In genomic region chr11:103346657-103347056, GRCm38 (mm10) we compare ENCODE assay signal across 7 mouse cellular contexts. TPM values are rescaled to one million over a fixed set of nuclear protein-coding genes. Genes with fewer than 3 reads are reported as not detected.
DNase-seq lines count a peak whose midpoint lies in the region; ATAC-seq and TF ChIP-seq lines count a peak whose summit lies in the region.

No protein-coding gene starts in this region.

- H3K36me3 ChIP-seq in intestine, postnatal 0 days (ENCODE audit: control insufficient read depth, insufficient read depth) = peaks cover 18% of the 10 kb centered on the region

- H3K27ac ChIP-seq in intestine, postnatal 0 days (ENCODE audit: low read depth, low read length) = peak overlapping the region; percentile 92

- WGBS in intestine, postnatal 0 days = 30% methylated on average over 5 of the region's 5 CpGs

- no peaks in the 10 kb centered on the region for H3K27me3 ChIP-seq in intestine, postnatal 0 days (replicated peaks; ENCODE audit: control insufficient read depth, insufficient read depth, low read length)

- H3K4me1 ChIP-seq in intestine, postnatal 0 days (replicated peaks; ENCODE audit: control insufficient read depth, insufficient read depth, low read length) = peaks cover 6% of the 10 kb centered on the region

- peak; percentile 60 for DNase-seq in Muller cell, postnatal 12 days (ENCODE audit: inconsistent ontology term)
- peak; percentile 45 for DNase-seq in gastrocnemius, adult 18-20 months (ENCODE audit: low spot score)
- peak; percentile 63 for DNase-seq in lung, postnatal 14 days
- no peak for DNase-seq in frontal cortex, postnatal 10 days (ENCODE audit: low spot score in 2 of 2)
- DNase-seq in right cerebral cortex, postnatal 25 days = no peak
- no peak for DNase-seq in T-cell, adult 2 months (ENCODE audit: low spot score)

- no peaks in the 10 kb centered on the region for H3K9me3 ChIP-seq in intestine, postnatal 0 days (ENCODE audit: control insufficient read depth)

- TF ChIP-seq CTCF in intestine, postnatal 0 days (IDR thresholded peaks at IDR 0.05; ENCODE audit: low read depth) = no peak

- peak overlapping the region; percentile 55 for H3K4me2 ChIP-seq in intestine, postnatal 0 days (replicated peaks; ENCODE audit: low read depth)

- H3K4me3 ChIP-seq in intestine, postnatal 0 days (ENCODE audit: low read depth, low read length) = no peak overlapping the region

- H3K9ac ChIP-seq in intestine, postnatal 0 days (ENCODE audit: low read depth, low read length) = peak overlapping the region; percentile 37

- peak; percentile 90 for ATAC-seq in intestine, postnatal 0 days

RNA-seq across cellular contexts. Expression of gene Arhgap27, which starts 16.8 kb away (rescaled TPM):
- total RNA-seq in gastrocnemius, adult 18-20 months (2021) = 1 to 10 TPM; 6.1 to 6.8 TPM
- 16.9 and 18.7 TPM in 2 replicates for polyA plus RNA-seq in intestine, postnatal 0 days (2015; fragmentation: Nextera tagmentation; extraction: Ambion mirVana)

Comparison
In these comparisons a context has a peak if more than half of its experiments do, and no peak if none do; other contexts are left out.
1. DNase-seq: peak in Muller cell, postnatal 12 days (single experiment), gastrocnemius, adult 18-20 months (single experiment) and lung, postnatal 14 days (single experiment); none in frontal cortex, postnatal 10 days (0 of 2), right cerebral cortex, postnatal 25 days (single experiment) and T-cell, adult 2 months (single experiment).